Mouse (Mus musculus) T-helper 1 cell (primary cell): ENCODE results near the gene Pltp.
"Not testable (repeated sequence)": the region's sequence is repeated elsewhere in the genome, so short reads cannot be mapped to it uniquely, and the experiment has no call there.

Source experiments
- in situ Hi-C: fragments of 300-600 bp; cut with MboI, MseI; formaldehyde crosslinking; loops from one replicate; pipeline ENCODE4 v1.15.1; 2025; ENCODE audit warnings: high pct_unique_total_duplicates

The Pltp gene

GRCm38 (mm10) chr2:164855572-164855971, 1.9 kb downstream of the Pltp start:
- in situ Hi-C loops, result not testable (repeated sequence)

GRCm38 (mm10) chr2:164850061-164850460, 7.5 kb downstream of the Pltp start:
- in situ Hi-C loops, result no loop called here

DNA sequence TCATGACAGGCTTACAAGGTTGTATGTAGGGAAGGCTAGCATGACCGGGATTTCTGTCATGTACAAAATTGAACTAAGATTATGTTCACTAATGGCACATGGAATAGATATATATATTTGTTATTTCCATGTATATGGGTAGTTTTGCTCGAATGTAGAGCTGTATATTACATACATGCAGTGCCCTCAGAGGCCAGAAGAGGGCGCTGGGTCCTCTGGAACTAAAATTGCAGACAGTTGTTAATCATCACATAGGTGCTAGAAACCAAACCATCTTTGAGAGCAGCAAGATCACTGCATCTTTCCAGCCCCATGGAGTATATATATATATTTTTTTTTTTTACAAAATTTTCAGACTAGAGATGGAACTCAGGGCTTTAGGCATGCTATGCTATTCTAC, 11.7 kb downstream of the Pltp start:
- in situ Hi-C loops, result no loop called here

- in situ Hi-C loops, result no loop called here
Observed at GRCm38 (mm10) chr2:164835164-164835563, 22.3 kb downstream of the Pltp start.

DNA sequence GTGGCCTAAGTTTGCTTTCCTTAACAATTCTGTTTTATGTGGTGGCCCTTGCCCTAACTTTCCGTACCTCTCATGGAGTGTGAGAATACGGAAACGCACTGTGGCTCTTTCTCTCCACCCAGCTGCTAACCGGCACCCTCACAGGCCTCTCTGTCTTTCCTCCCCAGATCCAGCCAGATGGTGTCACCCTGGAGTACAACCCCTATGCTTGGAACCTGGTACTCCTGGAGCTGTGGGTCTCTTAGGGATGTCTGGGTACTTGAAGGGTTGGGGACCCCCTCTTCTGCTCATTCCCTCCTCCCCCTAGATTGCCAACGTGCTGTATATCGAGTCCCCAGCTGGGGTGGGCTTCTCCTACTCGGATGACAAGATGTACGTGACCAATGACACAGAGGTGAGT, 23.0 kb downstream of the Pltp start:
- in situ Hi-C loops, result no loop called here

GRCm38 (mm10) chr2:164833314-164833959, 24.1 kb downstream of the Pltp start, which contains the start of gene Neurl2:
Neurl2 (minus strand) TSS chr2:164833456.
- in situ Hi-C loops, result no loop called here

DNA sequence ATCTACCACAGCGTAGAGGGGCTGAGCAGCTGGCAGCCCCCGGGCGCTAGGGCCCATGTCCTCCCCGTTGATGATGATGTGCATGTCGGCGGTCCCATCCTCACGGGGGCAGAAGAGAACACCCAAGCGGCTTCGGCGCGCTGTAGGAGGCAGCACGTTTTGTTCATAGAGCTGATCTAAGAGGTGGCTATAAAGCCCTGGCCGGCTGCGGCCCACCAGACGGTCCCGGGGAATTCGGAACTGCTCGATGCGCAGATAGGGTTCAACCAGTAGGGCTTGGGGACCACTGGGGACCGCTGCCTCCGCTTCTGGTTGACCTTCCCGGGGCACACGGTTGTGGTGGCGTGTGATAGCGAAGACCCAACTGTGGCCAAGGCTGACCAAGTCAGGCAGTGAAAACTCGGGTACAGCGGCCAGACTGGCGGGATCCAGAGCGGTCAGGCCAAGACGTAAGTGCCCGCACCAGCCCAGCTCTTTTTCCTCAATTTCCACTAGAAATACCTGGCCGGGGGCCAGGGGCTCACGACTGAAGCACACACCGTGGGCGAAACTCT, 24.7 kb downstream of the Pltp start, which contains the start of gene Ctsa:
Gene Ctsa (plus strand): TSS at position 126 of the 554 bp plus-strand sequence.
- in situ Hi-C loops, result no loop called here

GRCm38 (mm10) chr2:164832032-164832747, 25.3 kb downstream of the Pltp start:
- in situ Hi-C loops, result no loop called here

DNA sequence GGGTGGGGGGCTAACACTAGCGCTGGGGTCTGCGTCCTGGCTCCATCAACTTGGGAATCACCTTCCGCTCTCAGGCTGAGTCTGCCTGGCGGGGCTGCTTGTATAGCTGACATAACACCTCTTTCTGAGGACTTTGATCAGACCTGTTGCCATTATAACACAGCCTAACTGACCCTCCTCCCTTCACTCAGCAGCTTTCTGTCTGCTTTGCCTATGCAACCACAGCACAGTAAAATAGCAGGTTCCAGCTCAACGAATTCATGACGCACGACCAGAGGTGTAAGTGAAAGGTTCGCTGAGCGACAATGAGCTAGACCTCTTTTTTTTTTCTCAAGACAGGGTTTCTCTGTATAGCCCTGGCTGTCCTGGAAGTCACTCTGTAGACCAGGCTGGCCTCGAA, 26.5 kb downstream of the Pltp start:
- in situ Hi-C loops, result no loop called here

GRCm38 (mm10) chr2:164829090-164829489, 28.4 kb downstream of the Pltp start:
- in situ Hi-C loops, result no loop called here

DNA sequence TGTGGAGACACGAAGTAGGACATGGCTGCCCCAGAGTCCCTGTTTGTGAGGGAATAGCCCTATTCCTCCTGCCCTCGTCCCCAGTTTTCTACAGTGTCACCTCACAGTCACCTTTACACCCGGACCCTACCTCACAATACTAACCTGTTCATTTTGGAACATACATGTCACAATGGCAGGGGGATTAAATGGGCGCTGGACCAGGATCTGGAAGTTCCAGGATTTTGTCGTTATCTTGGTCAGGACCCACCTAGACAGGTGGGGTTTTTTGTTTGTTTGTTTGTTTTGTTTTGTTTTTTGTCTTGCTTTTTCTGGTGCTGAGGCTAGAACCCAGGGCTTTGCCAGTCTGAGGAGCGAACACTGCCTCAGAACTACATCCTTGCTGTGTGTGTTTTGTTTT, 29.1 kb downstream of the Pltp start, which contains the start of gene Spata25:
Gene Spata25 (minus strand): TSS at position 101 of the 400 bp plus-strand sequence.
- in situ Hi-C loops, result no loop called here

DNA sequence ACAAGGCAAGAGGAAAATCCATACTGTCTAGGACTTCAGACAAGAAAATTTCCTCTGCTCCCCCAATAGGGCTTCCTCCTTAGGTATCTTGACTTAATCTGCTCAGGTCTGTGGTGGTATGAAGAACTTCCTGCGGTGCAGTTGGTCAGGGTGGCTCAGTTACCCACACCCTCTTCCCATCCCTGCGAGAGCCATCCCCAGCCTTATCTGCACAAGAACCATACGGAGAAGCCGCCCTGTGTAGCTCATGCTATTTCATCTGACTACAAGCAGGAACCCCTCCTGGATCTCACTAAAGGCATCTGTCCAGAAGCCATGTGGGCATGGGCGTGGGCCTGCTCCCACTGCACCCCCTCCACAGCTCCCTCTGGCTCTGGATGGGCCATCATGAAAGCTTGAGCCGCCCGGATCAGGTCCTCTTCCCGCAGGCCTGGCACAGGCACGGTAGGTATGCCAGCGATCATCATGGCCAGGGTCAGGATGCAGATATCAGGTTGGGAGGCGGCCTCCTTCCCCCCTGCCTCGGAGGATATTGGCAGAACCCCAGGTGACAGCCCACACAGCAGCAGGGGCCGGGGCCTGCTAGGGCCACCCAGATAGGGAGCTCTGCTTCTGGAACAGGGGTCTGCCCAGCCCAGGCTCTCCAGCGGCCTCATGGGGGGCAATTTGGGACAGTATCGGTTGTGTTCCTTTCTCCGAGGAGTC, 30.2 kb downstream of the Pltp start:
- in situ Hi-C loops, result no loop called here

GRCm38 (mm10) chr2:164825521-164825920, 32.0 kb downstream of the Pltp start:
- in situ Hi-C loops, result no loop called here

GRCm38 (mm10) chr2:164823969-164824368, 33.5 kb downstream of the Pltp start:
- in situ Hi-C loops, result no loop called here

DNA sequence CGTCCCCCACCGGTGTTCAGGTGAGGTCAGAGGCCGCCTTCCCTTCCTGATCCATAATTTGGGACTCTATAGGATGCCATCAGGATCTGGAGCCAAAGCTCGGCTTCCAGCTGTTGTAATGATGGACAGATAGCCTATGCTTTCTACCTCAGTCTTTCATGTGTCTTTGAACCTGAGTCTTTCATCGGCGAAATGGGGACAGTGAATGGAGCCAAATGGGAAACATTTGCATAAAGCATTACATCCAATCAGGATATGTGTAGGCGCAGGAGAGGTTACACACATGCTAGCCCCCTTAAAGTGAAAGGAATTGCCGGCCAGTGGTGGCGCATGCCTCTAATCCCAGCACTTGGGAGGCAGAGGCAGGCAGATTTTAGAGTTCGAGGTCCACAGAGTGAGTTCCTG, 34.3 kb downstream of the Pltp start:
- in situ Hi-C loops, result no loop called here

- in situ Hi-C loops, result no loop called here
Observed at GRCm38 (mm10) chr2:164822636-164823165, 34.8 kb downstream of the Pltp start, which contains the start of gene Zswim1. Zswim1 (plus strand) TSS chr2:164822686.

- in situ Hi-C loops, result no loop called here
Observed at GRCm38 (mm10) chr2:164821060-164821459, 36.5 kb downstream of the Pltp start.

DNA sequence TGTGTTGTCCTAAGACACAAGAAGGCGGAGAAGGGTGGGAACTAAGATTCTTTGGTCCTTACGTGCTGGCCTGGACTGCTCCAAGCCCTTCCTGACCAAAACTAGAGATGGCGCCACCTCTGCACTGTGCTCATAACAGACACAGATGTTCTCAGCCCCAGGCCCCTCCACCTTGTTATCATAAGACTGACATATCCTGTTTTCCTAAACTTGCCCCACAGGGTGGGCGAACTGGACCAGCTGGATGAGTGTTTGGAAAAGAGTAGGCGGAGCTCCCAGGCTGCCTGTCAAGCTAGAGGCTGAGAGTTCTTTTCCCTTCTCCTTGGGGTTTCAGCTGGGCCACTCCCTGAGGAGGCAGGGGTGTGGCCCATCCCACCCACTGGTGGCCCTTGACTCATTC, 39.8 kb downstream of the Pltp start:
- in situ Hi-C loops, result no loop called here

- in situ Hi-C loops, result no loop called here
Observed at GRCm38 (mm10) chr2:164817206-164817605, 40.3 kb downstream of the Pltp start.

DNA sequence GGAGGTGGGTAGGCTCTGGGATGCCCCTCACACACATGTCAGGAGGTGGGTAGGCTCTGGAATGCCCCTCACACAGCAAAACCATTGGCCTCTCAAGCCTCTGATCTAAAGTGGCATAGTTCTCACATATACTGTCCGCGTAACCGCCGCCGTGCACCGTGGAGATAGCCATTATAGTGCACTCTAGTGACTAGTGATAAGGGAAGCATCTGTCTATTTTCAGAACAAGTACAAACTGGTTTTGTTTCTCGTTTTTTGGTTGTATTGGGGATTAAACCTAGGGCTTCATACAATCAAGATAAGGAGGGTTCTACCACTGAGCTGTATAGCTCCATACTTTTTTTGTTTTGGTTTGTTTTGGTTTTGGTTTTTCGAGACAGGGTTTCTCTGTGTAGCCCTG, 41.7 kb downstream of the Pltp start:
- in situ Hi-C loops, result no loop called here

DNA sequence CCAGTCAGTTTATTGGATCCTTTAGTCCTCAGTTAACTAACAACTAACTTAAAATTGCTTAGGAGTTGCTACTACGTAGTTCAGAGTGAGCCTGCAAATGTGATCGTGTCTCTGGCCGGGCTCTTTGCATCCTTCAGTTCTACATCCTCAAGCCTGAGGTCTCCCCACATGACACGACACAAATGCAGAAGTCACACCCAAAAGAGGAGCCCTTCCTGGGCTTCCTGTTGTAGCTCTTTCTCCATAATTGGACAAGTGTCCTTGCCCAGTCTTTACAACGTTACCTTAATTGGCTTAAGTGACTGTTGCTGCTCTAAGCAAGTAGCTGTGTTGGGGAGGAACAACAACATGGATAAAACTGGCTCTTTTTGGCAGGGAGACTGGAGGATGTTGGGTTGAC, 42.2 kb downstream of the Pltp start:
- in situ Hi-C loops, result no loop called here

DNA sequence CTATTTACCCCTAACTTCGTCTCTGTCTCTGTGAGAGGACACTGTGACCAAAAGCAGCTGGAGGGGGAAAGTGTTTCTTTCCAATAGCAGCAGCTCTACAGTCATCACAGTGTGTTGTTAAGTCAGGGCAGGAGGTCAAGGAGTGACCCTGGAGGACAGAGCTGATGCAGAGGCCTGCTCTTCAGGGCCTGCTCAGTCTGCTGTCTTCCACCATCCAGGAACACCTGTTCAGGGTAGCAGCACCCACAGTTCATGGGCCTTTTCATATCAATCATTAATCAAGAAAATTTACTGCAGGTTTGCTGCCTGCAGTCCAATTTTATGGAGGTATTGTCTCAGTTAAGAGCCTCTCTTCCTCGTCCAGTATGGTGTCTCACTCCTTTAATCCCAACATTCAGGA, 44.0 kb downstream of the Pltp start:
- in situ Hi-C loops, result no loop called here
